Mouse (Mus musculus) hindbrain, postnatal 0 days (tissue): Measurements from ENCODE around the gene Adad1. TPM values are rescaled to one million over a fixed set of nuclear protein-coding genes. Genes with fewer than 3 reads are reported as not detected.

Experiments
- ATAC-seq: fragments of 200-750 bp; cut with Nextera tagmentation; 2 replicates; pipeline ENCODE4 v1.8.0; 2017; ENCODE audit warnings: mild to moderate bottlenecking, moderate TSS enrichment, moderate library complexity
- DNase-seq: peaks from one replicate; pipeline ENCODE4 v3.0.0-alpha.2; 2015; ENCODE audit warnings: low spot score
- H3K27ac ChIP-seq: fragments of 300-500 bp; sonication (generic); 2 replicates; pipeline ENCODE4 v1.5.1; 2014; ENCODE audit warnings: mild to moderate bottlenecking
- H3K27me3 ChIP-seq: fragments of 300-500 bp; sonication (generic); 2 replicates; pipeline ENCODE4 v1.6.1; 2014; ENCODE audit warnings: low read length, mixed read lengths; ENCODE audit not compliant: insufficient read depth
- H3K36me3 ChIP-seq: fragments of 300-500 bp; sonication (generic); 2 replicates; pipeline ENCODE4 v1.6.1; 2014; ENCODE audit warnings: low read length, mixed read lengths; ENCODE audit not compliant: insufficient read depth
- H3K4me1 ChIP-seq: fragments of 300-500 bp; sonication (generic); 2 replicates; pipeline ENCODE4 v1.6.1; 2014; ENCODE audit warnings: antibody characterized with exemption, low read length, mixed read lengths; ENCODE audit not compliant: insufficient read depth
- H3K4me2 ChIP-seq: fragments of 300-500 bp; sonication (generic); 2 replicates; pipeline ENCODE4 v1.6.1; 2014; ENCODE audit warnings: low read depth, mild to moderate bottlenecking, low read length, moderate library complexity, mixed read lengths
- H3K4me3 ChIP-seq: fragments of 300-500 bp; sonication (generic); 2 replicates; pipeline ENCODE4 v1.5.1; 2014; ENCODE audit warnings: low read length
- H3K9ac ChIP-seq: fragments of 300-500 bp; sonication (generic); replicated peaks from 2 replicates; pipeline ENCODE4 v1.6.1; 2014; ENCODE audit warnings: mild to moderate bottlenecking, low read length, moderate library complexity, mixed read lengths
- H3K9me3 ChIP-seq: fragments of 300-500 bp; sonication (generic); 2 replicates; pipeline ENCODE4 v1.6.1; 2016; ENCODE audit warnings: low read length, mixed read lengths
- CTCF ChIP-seq: IDR thresholded peaks from 2 replicates; pipeline ENCODE4 v1.5.1; 2016; ENCODE audit warnings: antibody characterized with exemption, control low read depth, low read depth
- WGBS: fragments of 180-500 bp; shearing (Covaris S2); extraction: QIAGEN DNeasy Blood & Tissue Kit; methylation state at CpG from one replicate; pipeline ENCODE4 v1.1.7; 2014; 5-methylcytosine and 5-hydroxymethylcytosine counted together
- polyA plus RNA-seq: library from polyadenylated mRNA; unstranded; fragments of >200 nt; fragmentation: Nextera tagmentation; extraction: Ambion mirVana; gene quantifications from 2 replicates; pipeline ENCODE4 v1.2.1, GENCODE M21; 2015
- total RNA-seq: library from RNA; depleted of rRNA; stranded (reverse); fragments of >200 nt; gene quantifications from 2 replicates; pipeline ENCODE4 v1.2.3, GENCODE M21; 2014

Gene Adad1
- total and polyA plus RNA-seq, 2 experiments from 2014 or later = 0.08 to 0.47 TPM

GRCm38 (mm10) chr3:37125655-37126054 lies 62.3 kb downstream of the Adad1 start, which contains the start of gene Il2:
Gene Il2, minus strand, starts transcription at chr3:37125959.
- no peak for TF ChIP-seq CTCF
- H3K27me3 ChIP-seq = no peaks in the 10 kb centered on the region
- no peak within 1 kb of the TSS for H3K4me3 ChIP-seq
- WGBS = 84% methylated on average over 4 of the region's 4 CpGs
- DNase-seq = no peak
- H3K4me1 ChIP-seq = no peaks in the 10 kb centered on the region
- no peak within 1 kb of the TSS for H3K4me2 ChIP-seq
- H3K36me3 ChIP-seq = no peaks in the 10 kb centered on the region
- ATAC-seq = no peak
- H3K9ac ChIP-seq = no peak within 1 kb of the TSS
- no peak within 1 kb of the TSS for H3K27ac ChIP-seq
- H3K9me3 ChIP-seq = no peaks in the 10 kb centered on the region

GRCm38 (mm10) chr3:37126162-37126561 lies 62.8 kb downstream of the Adad1 start:
- DNase-seq (no peak), ATAC-seq (no peak)
- Histone ChIP-seq H3K9me3 (no peaks in the 10 kb centered on the region), H3K4me2 (no peak overlapping the region), H3K36me3 (no peaks in the 10 kb centered on the region), H3K27ac (no peak overlapping the region), H3K4me1 (no peaks in the 10 kb centered on the region), H3K9ac (no peak overlapping the region), H3K27me3 (no peaks in the 10 kb centered on the region), H3K4me3 (no peak overlapping the region)
- no peak for TF ChIP-seq CTCF
- 91% methylated on average over 4 of the region's 4 CpGs for WGBS

GRCm38 (mm10) chr3:37128269-37128668 lies 64.9 kb downstream of the Adad1 start:
- Histone ChIP-seq H3K27ac (no peak overlapping the region), H3K36me3 (no peaks in the 10 kb centered on the region), H3K4me2 (no peak overlapping the region), H3K9me3 (no peaks in the 10 kb centered on the region), H3K4me1 (no peaks in the 10 kb centered on the region), H3K27me3 (no peaks in the 10 kb centered on the region), H3K9ac (no peak overlapping the region), H3K4me3 (no peak overlapping the region)
- DNase-seq (peak; percentile 2), ATAC-seq (no peak)
- 54% methylated on average over 4 of the region's 4 CpGs for WGBS
- no peak for TF ChIP-seq CTCF

- no peak overlapping the region for H3K4me2 ChIP-seq
- no peaks in the 10 kb centered on the region for H3K36me3 ChIP-seq
- WGBS = 71% methylated on average over 2 of the region's 2 CpGs
- no peak overlapping the region for H3K27ac ChIP-seq
- DNase-seq (no peak), ATAC-seq (no peak)
- H3K4me3 ChIP-seq = no peak overlapping the region
- H3K9me3 ChIP-seq = no peaks in the 10 kb centered on the region
- no peak overlapping the region for H3K9ac ChIP-seq
- H3K4me1 ChIP-seq = no peaks in the 10 kb centered on the region
- no peaks in the 10 kb centered on the region for H3K27me3 ChIP-seq
- no peak for TF ChIP-seq CTCF
Measured at GRCm38 (mm10) chr3:37129063-37129462, 65.7 kb downstream of the Adad1 start.

- Histone ChIP-seq H3K4me2 (no peak overlapping the region), H3K27ac (no peak overlapping the region), H3K4me3 (no peak overlapping the region), H3K9me3 (no peaks in the 10 kb centered on the region), H3K27me3 (no peaks in the 10 kb centered on the region), H3K4me1 (no peaks in the 10 kb centered on the region), H3K9ac (no peak overlapping the region), H3K36me3 (no peaks in the 10 kb centered on the region)
- no peak for TF ChIP-seq CTCF
- WGBS = 82% methylated on average over 4 of the region's 4 CpGs
- ATAC-seq = no peak
- DNase-seq = no peak
Measured at GRCm38 (mm10) chr3:37137231-37137630, 73.9 kb downstream of the Adad1 start.

- no peak overlapping the region for H3K27ac ChIP-seq
- no peak overlapping the region for H3K4me3 ChIP-seq
- no peak for TF ChIP-seq CTCF
- H3K4me1 ChIP-seq = no peaks in the 10 kb centered on the region
- no peaks in the 10 kb centered on the region for H3K27me3 ChIP-seq
- H3K4me2 ChIP-seq = no peak overlapping the region
- WGBS = 75% methylated on average over 3 of the region's 3 CpGs
- no peak overlapping the region for H3K9ac ChIP-seq
- H3K9me3 ChIP-seq = no peaks in the 10 kb centered on the region
- no peak for ATAC-seq
- H3K36me3 ChIP-seq = no peaks in the 10 kb centered on the region
- no peak for DNase-seq
Measured at GRCm38 (mm10) chr3:37139192-37139591, 75.9 kb downstream of the Adad1 start.

- Histone ChIP-seq H3K36me3 (no peaks in the 10 kb centered on the region), H3K4me1 (no peaks in the 10 kb centered on the region), H3K27ac (no peak overlapping the region), H3K4me3 (no peak overlapping the region), H3K9ac (no peak overlapping the region), H3K27me3 (no peaks in the 10 kb centered on the region), H3K4me2 (no peak overlapping the region), H3K9me3 (no peaks in the 10 kb centered on the region)
- 92% methylated on average over 6 of the region's 6 CpGs for WGBS
- no peak for TF ChIP-seq CTCF
- ATAC-seq (no peak), DNase-seq (no peak)
Measured at GRCm38 (mm10) chr3:37140168-37140906, 77.0 kb downstream of the Adad1 start.
